Mouse (Mus musculus) small intestine, adult 2 months (tissue): ENCODE data around the gene Camta1.

Experiments
- CTCF ChIP-seq: fragments of 200-500 bp; IDR thresholded peaks from 2 replicates; pipeline ENCODE4 v1.5.1; 2012; ENCODE audit warnings: low read depth, mild to moderate bottlenecking, control low read depth, inconsistent platforms, low read length, moderate library complexity, mixed read lengths; ENCODE audit not compliant: insufficient replicate concordance, insufficient read length; ENCODE audit errors: extremely low read depth
- POLR2A ChIP-seq: fragments of 200-500 bp; IDR thresholded peaks from 2 replicates; pipeline ENCODE4 v1.6.1; 2012; ENCODE audit warnings: low read depth, mild to moderate bottlenecking, control low read depth, inconsistent platforms, low read length, moderate library complexity

GRCm38 (mm10) chr4:151415812-151416211, 445.9 kb downstream of the Camta1 start:
- TF ChIP-seq CTCF (no peak), POLR2A (no peak)
